Mouse (Mus musculus) heart, embryonic 15.5 days (tissue): ENCODE data around the gene Cep63. TPM values are rescaled to one million over a fixed set of nuclear protein-coding genes. Genes with fewer than 3 reads are reported as not detected.

Experiments used
- ATAC-seq: fragments of 200-750 bp; cut with Nextera tagmentation; replicated peaks from 2 replicates; pipeline ENCODE4 v1.8.0; 2017; ENCODE audit warnings: low read depth, moderate TSS enrichment; ENCODE audit not compliant: insufficient number of reproducible peaks, insufficient read depth, low FRiP score
- H3K27ac ChIP-seq: fragments of 300-500 bp; sonication (generic); 2 replicates; pipeline ENCODE4 v1.5.1; 2015; ENCODE audit warnings: mild to moderate bottlenecking, inconsistent platforms
- H3K27me3 ChIP-seq: fragments of 300-500 bp; sonication (generic); 2 replicates; pipeline ENCODE4 v1.6.1; 2015; ENCODE audit warnings: inconsistent platforms
- H3K36me3 ChIP-seq: fragments of 300-500 bp; sonication (generic); 2 replicates; pipeline ENCODE4 v1.6.1; 2015; ENCODE audit warnings: mild to moderate bottlenecking, inconsistent platforms
- H3K4me1 ChIP-seq: fragments of 300-500 bp; sonication (generic); replicated peaks from 2 replicates; pipeline ENCODE4 v1.6.1; 2015; ENCODE audit warnings: inconsistent platforms
- H3K4me2 ChIP-seq: fragments of 300-500 bp; sonication (generic); 2 replicates; pipeline ENCODE4 v1.6.1; 2015; ENCODE audit warnings: inconsistent platforms, mild to moderate bottlenecking, moderate library complexity
- H3K4me3 ChIP-seq: fragments of 300-500 bp; sonication (generic); 2 replicates; pipeline ENCODE4 v1.5.1; 2015; ENCODE audit warnings: mild to moderate bottlenecking, inconsistent platforms
- H3K9ac ChIP-seq: fragments of 300-500 bp; sonication (generic); 2 replicates; pipeline ENCODE4 v1.6.1; 2015; ENCODE audit warnings: mild to moderate bottlenecking, inconsistent platforms
- H3K9me3 ChIP-seq: fragments of 300-500 bp; sonication (generic); replicated peaks from 2 replicates; pipeline ENCODE4 v1.6.1; 2016; ENCODE audit warnings: inconsistent platforms
- WGBS: fragments of 180-500 bp; shearing (Covaris S2); methylation state at CpG from one replicate; pipeline ENCODE4 v1.1.7; 2015; ENCODE audit warnings: mixed read lengths; 5-methylcytosine and 5-hydroxymethylcytosine counted together
- polyA plus RNA-seq: library from polyadenylated mRNA; unstranded; fragments of >200 nt; fragmentation: Nextera tagmentation; extraction: Ambion mirVana; gene quantifications from 2 replicates; pipeline ENCODE4 v1.2.1, GENCODE M21; 2015

The Cep63 gene
- polyA plus RNA-seq, 1 experiment from 2014 or later, result 50.2 TPM

DNA sequence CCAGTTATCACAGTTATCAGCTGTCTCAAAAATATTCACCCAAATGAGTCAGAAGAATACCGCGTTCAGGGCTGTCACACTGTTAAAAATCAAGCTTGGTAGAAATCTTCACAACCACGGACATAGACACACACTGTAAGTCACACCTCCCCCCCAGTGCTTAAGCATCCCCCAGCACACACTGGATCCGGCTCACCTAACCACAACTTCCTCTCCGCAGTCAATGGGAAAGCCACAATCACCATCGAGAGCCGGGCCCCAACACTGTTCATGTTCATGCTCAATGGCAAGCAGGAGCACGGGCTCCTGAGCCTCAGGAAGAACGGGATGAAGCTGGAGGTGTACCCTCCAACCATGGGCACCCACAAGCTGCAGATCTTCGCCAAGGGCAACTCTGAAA lies 84.7 kb downstream of the Cep63 start:
- no peak for ATAC-seq
- peaks cover 18% of the 10 kb centered on the region for H3K4me1 ChIP-seq
- no peak overlapping the region for H3K27ac ChIP-seq
- no peak overlapping the region for H3K9ac ChIP-seq
- H3K36me3 ChIP-seq, result no peaks in the 10 kb centered on the region
- no peaks in the 10 kb centered on the region for H3K9me3 ChIP-seq
- H3K27me3 ChIP-seq, result peaks cover 54% of the 10 kb centered on the region
- 82% methylated on average over 10 of the region's 10 CpGs for WGBS
- no peak overlapping the region for H3K4me3 ChIP-seq
- H3K4me2 ChIP-seq, result no peak overlapping the region

DNA sequence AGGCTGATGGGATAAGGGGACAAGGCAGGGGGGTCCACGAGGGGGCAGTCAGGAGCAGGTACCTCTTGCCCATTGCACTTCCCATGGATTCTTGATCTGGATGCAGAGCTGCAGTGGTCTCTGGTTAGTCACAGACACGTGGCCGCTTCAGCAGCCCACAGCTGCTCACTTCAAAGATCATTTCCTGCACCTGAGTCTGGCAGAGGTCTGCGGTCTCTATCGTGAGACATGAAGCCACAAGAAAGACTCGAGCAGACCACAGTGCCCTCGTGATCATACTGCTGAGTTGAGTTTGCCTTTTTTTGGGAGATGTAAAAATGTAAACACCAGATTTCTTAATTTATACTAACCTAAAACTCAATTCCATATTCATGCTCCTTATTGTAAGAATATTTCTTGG lies 86.6 kb downstream of the Cep63 start:
- no peak for ATAC-seq
- Histone ChIP-seq H3K4me3 (no peak overlapping the region), H3K9ac (no peak overlapping the region), H3K4me1 (peaks cover 11% of the 10 kb centered on the region), H3K27me3 (peaks cover 39% of the 10 kb centered on the region), H3K9me3 (no peaks in the 10 kb centered on the region), H3K4me2 (no peak overlapping the region), H3K36me3 (no peaks in the 10 kb centered on the region), H3K27ac (no peak overlapping the region)
- WGBS, result 56% methylated on average over 7 of the region's 7 CpGs

DNA sequence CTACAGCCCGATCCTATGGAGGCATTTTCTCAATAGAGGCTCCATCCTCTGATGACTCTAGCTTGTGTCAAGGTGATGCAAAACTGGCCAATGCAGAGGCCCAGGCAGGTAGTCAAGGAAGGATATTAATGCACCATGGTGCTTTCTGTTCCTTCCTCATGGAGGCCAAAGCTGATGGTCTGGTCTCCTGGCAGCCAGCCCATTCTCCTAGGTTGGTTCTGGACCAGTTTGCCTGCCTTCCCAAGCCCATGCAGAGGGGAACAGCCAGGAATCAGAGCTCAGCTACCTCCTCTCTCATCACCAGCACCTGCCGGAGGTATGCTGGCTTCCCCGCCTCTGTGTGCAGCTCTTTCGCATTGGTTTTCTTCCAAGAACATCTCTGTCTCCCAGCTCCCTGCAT lies 89.4 kb downstream of the Cep63 start:
- Histone ChIP-seq H3K9me3 (no peaks in the 10 kb centered on the region), H3K36me3 (no peaks in the 10 kb centered on the region), H3K4me1 (no peaks in the 10 kb centered on the region), H3K27ac (no peak overlapping the region), H3K9ac (no peak overlapping the region), H3K27me3 (peaks cover 21% of the 10 kb centered on the region), H3K4me2 (no peak overlapping the region), H3K4me3 (no peak overlapping the region)
- ATAC-seq, result no peak
- 87% methylated on average over 4 of the region's 4 CpGs for WGBS

Other genes starting within 250 kb of the Cep63 start
- gene Ky, start 120.8 kb downstream of the Cep63 start, polyA plus RNA-seq, result 1.1 and 1.8 TPM in 2 replicates
- gene Anapc13, start 238 bp downstream of the Cep63 start, polyA plus RNA-seq, result 216 and 286 TPM in 2 replicates
- 38.9 and 45.6 TPM in 2 replicates for gene Amotl2, start 90.1 kb upstream of the Cep63 start, polyA plus RNA-seq
- gene Ryk, start 208.4 kb upstream of the Cep63 start, polyA plus RNA-seq, result 18.7 and 20.3 TPM in 2 replicates